Comparison of ENCODE assay signal across 15 mouse cellular contexts in the genomic region with DNA sequence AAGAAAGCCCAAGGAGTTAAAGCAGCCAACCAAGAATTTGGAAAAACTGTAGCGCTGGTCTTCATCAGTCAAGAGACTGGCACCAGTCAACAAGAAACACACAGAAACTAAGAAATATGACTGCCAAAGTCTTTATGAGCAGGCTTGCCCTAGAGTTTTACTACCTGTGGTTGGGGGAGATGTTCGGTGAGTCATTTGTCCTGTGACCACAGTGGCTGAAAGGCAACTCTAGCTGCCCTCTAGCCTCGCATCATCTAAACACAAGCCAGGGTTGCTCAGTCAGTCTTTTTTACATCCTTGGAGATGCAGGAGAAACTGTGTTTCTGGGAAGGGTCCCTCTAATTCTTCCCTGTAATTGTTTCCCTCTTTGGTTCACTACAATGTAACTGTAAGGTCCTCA.
"Had no signal": no experiment of that assay in that cellular context is flagged by ENCODE, and none has a peak within 500 bp of the region (broad histone marks: within the 10 kb centered on the region; RNA-seq: fewer than 3 reads in every experiment).

No protein-coding gene starts in this region.

- DNase-seq: gastrocnemius, adult 2 months; gastrocnemius, postnatal 10 days; gastrocnemius, postnatal 25 days; heart, adult 11 months; heart, adult 2 months; heart, postnatal 14 days; heart, postnatal 36 days; kidney, adult 11 months; kidney, adult 2 months; kidney, adult 9 months; kidney, postnatal 14 days; kidney, postnatal 36 days; layer of hippocampus, adult 9-11 months; liver; liver, embryonic 13.5 days had no signal
